Comparison of ENCODE assay signal across 23 mouse cellular contexts in genomic region chr4:88849698-88850097, GRCm38 (mm10). TPM values are rescaled to one million over a fixed set of nuclear protein-coding genes. Genes with fewer than 3 reads are reported as not detected.
"Had no signal": no experiment of that assay in that cellular context is flagged by ENCODE, and none has a peak within 500 bp of the region (broad histone marks: within the 10 kb centered on the region; RNA-seq: fewer than 3 reads in every experiment).

Gene Ifna1 (plus strand): TSS chr4:88850087.

- ATAC-seq: hindbrain, postnatal 0 days; intestine, embryonic 16.5 days had no signal

- DNase-seq: gastrocnemius, adult 2 months; gastrocnemius, postnatal 10 days; gastrocnemius, postnatal 36 days; heart, adult 18-20 months; heart, postnatal 10 days; heart, postnatal 36 days; kidney, adult 11 months; kidney, adult 2 months; kidney, adult 9 months; kidney, postnatal 14 days; kidney, postnatal 4 days; liver; liver, embryonic 13.5 days had no signal

RNA-seq across cellular contexts. Expression of gene Ifna1, which starts in this region (rescaled TPM):
- total RNA-seq: gastrocnemius, adult 2 months; gastrocnemius, postnatal 10 days; gastrocnemius, postnatal 36 days; heart, adult 18-20 months; heart, adult 8-10 months; heart, postnatal 10 days; heart, postnatal 36 days; hematopoietic stem cell, adult 5-6 weeks; hindbrain, postnatal 0 days; layer of hippocampus, adult 2 months; layer of hippocampus, postnatal 10 days; layer of hippocampus, postnatal 25 days; left cerebral cortex, adult 2 months; left cerebral cortex, postnatal 14 days; left cerebral cortex, postnatal 36 days had no signal
